Mouse (Mus musculus): Measurements from ENCODE around the gene Vmn1r168. TPM values are rescaled to one million over a fixed set of nuclear protein-coding genes. Genes with fewer than 3 reads are reported as not detected.
"Not testable (repeated sequence)": the region's sequence is repeated elsewhere in the genome, so short reads cannot be mapped to it uniquely, and the experiment has no call there.

Vmn1r168 gene
- not detected in 2 replicates for polyA plus RNA-seq (2015; fragmentation: Nextera tagmentation; extraction: Ambion mirVana)

GRCm38 (mm10) chr7:23539432-23539831, at the start of gene Vmn1r168:
TSS of gene Vmn1r168 (plus strand) at chr7:23539732.
- not testable (repeated sequence) for H3K9me3 ChIP-seq (ENCODE audit: control insufficient read depth, low read length); H3K9ac ChIP-seq (ENCODE audit: low read length); ATAC-seq (ENCODE audit: low read depth); H3K36me3 ChIP-seq (ENCODE audit: control insufficient read depth, insufficient read depth, low read length); H3K27me3 ChIP-seq (ENCODE audit: control insufficient read depth, insufficient read depth, low read depth, low read length); H3K27ac ChIP-seq (ENCODE audit: low read length); H3K4me3 ChIP-seq (ENCODE audit: low read length); H3K4me1 ChIP-seq (replicated peaks; ENCODE audit: control insufficient read depth, insufficient read depth, low read length); H3K4me2 ChIP-seq (ENCODE audit: low read depth, low read length)
- WGBS = no CpG with 5 or more reads among the region's 1 CpGs

- H3K4me2 ChIP-seq (ENCODE audit: low read depth, low read length); H3K4me1 ChIP-seq (replicated peaks; ENCODE audit: control insufficient read depth, insufficient read depth, low read length); H3K27me3 ChIP-seq (ENCODE audit: control insufficient read depth, insufficient read depth, low read depth, low read length); H3K36me3 ChIP-seq (ENCODE audit: control insufficient read depth, insufficient read depth, low read length); H3K9me3 ChIP-seq (ENCODE audit: control insufficient read depth, low read length); ATAC-seq (ENCODE audit: low read depth); H3K4me3 ChIP-seq (ENCODE audit: low read length); H3K27ac ChIP-seq (ENCODE audit: low read length); H3K9ac ChIP-seq (ENCODE audit: low read length): not testable (repeated sequence)
- 73% methylated on average over 2 of the region's 2 CpGs for WGBS
These were observed 32.4 kb upstream of the Vmn1r168 start, which contains the start of gene Vmn1r167 for GRCm38 (mm10) chr7:23507106-23507505. TSS of gene Vmn1r167 (minus strand) at chr7:23507206.

- not testable (repeated sequence) for H3K27ac ChIP-seq (ENCODE audit: low read length); H3K36me3 ChIP-seq (ENCODE audit: control insufficient read depth, insufficient read depth, low read length); H3K4me1 ChIP-seq (replicated peaks; ENCODE audit: control insufficient read depth, insufficient read depth, low read length); H3K4me3 ChIP-seq (ENCODE audit: low read length); ATAC-seq (ENCODE audit: low read depth); H3K9ac ChIP-seq (ENCODE audit: low read length); H3K4me2 ChIP-seq (ENCODE audit: low read depth, low read length); H3K9me3 ChIP-seq (ENCODE audit: control insufficient read depth, low read length); H3K27me3 ChIP-seq (ENCODE audit: control insufficient read depth, insufficient read depth, low read depth, low read length)
- WGBS = 47% methylated on average over 1 of the region's 2 CpGs
These were observed 35.7 kb downstream of the Vmn1r168 start, which contains the start of gene Vmn1r169 for GRCm38 (mm10) chr7:23575226-23575625. TSS of gene Vmn1r169 (plus strand) at chr7:23575526.

Other genes starting within 250 kb of the Vmn1r168 start
- gene Nlrp4e, start 238.5 kb upstream of the Vmn1r168 start, polyA plus RNA-seq (2015; fragmentation: Nextera tagmentation; extraction: Ambion mirVana) = not detected in 2 replicates
- not detected in 2 replicates for gene Nlrp5, start 153.8 kb upstream of the Vmn1r168 start, polyA plus RNA-seq (2015; fragmentation: Nextera tagmentation; extraction: Ambion mirVana)
- gene Vmn1r167, start 32.5 kb upstream of the Vmn1r168 start, polyA plus RNA-seq (2015; fragmentation: Nextera tagmentation; extraction: Ambion mirVana) = not detected in 2 replicates
- not detected in 2 replicates for gene Vmn1r169, start 35.8 kb downstream of the Vmn1r168 start, polyA plus RNA-seq (2015; fragmentation: Nextera tagmentation; extraction: Ambion mirVana)
- gene Vmn1r170, start 66.4 kb downstream of the Vmn1r168 start, polyA plus RNA-seq (2015; fragmentation: Nextera tagmentation; extraction: Ambion mirVana) = not detected in 2 replicates
- not detected in 2 replicates for gene Vmn1r171, start 91.0 kb downstream of the Vmn1r168 start, polyA plus RNA-seq (2015; fragmentation: Nextera tagmentation; extraction: Ambion mirVana)
- not detected in 2 replicates for gene Vmn1r172, start 118.6 kb downstream of the Vmn1r168 start, polyA plus RNA-seq (2015; fragmentation: Nextera tagmentation; extraction: Ambion mirVana)
- not detected in 2 replicates for gene Vmn1r173, start 161.0 kb downstream of the Vmn1r168 start, polyA plus RNA-seq (2015; fragmentation: Nextera tagmentation; extraction: Ambion mirVana)
- gene Vmn1r174, start 212.5 kb downstream of the Vmn1r168 start, polyA plus RNA-seq (2015; fragmentation: Nextera tagmentation; extraction: Ambion mirVana) = not detected in 2 replicates